Mouse (Mus musculus) brown adipose tissue, adult 24 weeks (tissue): ENCODE results near the gene Nbl1. TPM values are rescaled to one million over a fixed set of nuclear protein-coding genes. Genes with fewer than 3 reads are reported as not detected.

Source experiments
- H3K27ac ChIP-seq: fragments of 200-500 bp; replicated peaks from 2 replicates; pipeline ENCODE4 v1.5.1; 2012; ENCODE audit warnings: low read depth, mild to moderate bottlenecking, low read length
- H3K4me1 ChIP-seq: fragments of 200-500 bp; 2 replicates; pipeline ENCODE4 v1.6.1; 2012; ENCODE audit warnings: low read length, mixed read lengths; ENCODE audit not compliant: control insufficient read depth, insufficient read depth, insufficient read length
- H3K4me3 ChIP-seq: fragments of 200-500 bp; 2 replicates; pipeline ENCODE4 v1.5.1; 2012; ENCODE audit warnings: low read depth, mild to moderate bottlenecking, low read length, moderate library complexity; ENCODE audit not compliant: insufficient read depth
- polyA plus RNA-seq: library from polyadenylated mRNA; stranded (reverse); fragments of >200 nt; gene quantifications from 2 replicates; pipeline ENCODE4 v1.2.4, GENCODE M21; 2012; ENCODE audit not compliant: missing spikeins, insufficient read depth, insufficient read length

The Nbl1 gene
- polyA plus RNA-seq, 1 experiment, result 11.7 TPM

GRCm38 (mm10) chr4:139086984-139087383 lies 5.8 kb downstream of the Nbl1 start:
- no peak overlapping the region for H3K27ac ChIP-seq
- H3K4me1 ChIP-seq, result no peaks in the 10 kb centered on the region
- no peak overlapping the region for H3K4me3 ChIP-seq

GRCm38 (mm10) chr4:139086037-139086436 lies 6.8 kb downstream of the Nbl1 start:
- H3K4me1 ChIP-seq, result no peaks in the 10 kb centered on the region
- no peak overlapping the region for H3K27ac ChIP-seq
- H3K4me3 ChIP-seq, result no peak overlapping the region

- Histone ChIP-seq H3K27ac (no peak overlapping the region), H3K4me1 (no peaks in the 10 kb centered on the region), H3K4me3 (no peak overlapping the region)
Observed at GRCm38 (mm10) chr4:139085337-139085736, 7.5 kb downstream of the Nbl1 start.

DNA sequence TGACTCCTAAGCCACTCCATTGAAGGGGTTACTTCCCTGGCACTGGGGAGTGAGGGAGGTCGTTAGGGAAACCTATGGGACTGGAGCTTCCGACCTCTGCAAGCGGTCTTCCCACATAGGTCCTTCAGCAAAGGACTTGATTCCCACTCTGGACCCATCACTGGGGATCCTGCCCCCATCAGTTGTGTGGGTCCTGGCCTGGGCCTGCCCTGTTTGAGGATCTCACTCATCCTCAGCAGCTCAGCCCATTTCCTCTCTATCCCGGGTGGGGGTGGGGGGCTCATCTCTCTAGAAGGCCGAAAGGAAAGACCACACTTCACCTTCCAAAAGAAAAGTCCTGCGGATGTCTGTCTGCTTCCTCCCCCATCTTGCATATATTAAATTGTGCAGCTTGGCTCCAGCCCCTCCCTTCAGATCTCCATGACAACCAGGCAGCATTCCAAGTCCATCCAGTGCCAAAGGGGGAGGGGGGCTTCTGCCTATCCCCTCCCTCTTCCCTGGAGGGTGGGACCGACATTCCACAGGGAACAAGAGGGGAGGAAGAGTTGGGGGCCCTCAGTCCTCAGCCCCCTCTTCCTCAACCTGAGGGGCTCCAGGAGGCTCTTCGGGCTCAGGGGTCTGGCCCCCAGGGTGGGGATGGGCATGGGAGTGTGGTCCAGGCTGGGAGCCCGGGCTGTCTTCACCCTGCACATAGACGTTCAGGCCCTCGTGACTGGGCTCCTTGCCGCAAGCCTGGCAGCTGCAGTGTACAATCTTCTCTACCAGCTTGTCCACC lies 9.8 kb downstream of the Nbl1 start:
- Histone ChIP-seq H3K27ac (no peak overlapping the region), H3K4me3 (no peak overlapping the region), H3K4me1 (no peaks in the 10 kb centered on the region)

DNA sequence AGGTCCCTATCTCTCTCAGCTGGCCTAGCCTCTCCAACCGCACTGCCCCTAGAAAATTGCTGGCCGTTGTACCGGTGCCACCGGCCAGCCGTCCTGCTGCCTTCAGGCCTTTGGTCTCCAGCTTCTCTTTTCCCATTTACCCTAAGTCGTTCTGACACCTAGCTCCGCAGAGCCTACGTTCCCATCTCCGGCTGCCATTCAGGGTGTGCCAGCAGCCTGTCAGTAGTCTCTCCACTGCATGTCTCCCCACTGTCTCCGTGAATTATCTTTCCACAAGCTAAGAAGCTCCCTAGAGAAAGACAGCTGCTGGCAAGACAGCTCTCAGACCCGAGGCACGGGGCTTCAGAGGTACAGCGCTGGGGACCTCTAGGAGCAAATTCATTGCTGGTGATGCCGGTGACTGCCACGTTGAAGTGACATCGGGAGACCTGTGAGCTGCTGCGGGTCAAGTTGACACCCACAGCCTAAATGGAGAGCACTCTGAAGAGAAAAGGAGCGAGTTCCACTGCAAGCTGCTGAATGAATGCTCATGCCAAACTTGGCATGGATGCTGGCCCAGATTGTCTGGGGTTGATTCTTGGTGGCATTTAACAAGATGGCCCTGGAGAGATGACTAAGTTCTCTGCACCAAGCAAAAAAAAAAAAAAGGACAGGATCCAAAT lies 11.4 kb downstream of the Nbl1 start:
- no peaks in the 10 kb centered on the region for H3K4me1 ChIP-seq

DNA sequence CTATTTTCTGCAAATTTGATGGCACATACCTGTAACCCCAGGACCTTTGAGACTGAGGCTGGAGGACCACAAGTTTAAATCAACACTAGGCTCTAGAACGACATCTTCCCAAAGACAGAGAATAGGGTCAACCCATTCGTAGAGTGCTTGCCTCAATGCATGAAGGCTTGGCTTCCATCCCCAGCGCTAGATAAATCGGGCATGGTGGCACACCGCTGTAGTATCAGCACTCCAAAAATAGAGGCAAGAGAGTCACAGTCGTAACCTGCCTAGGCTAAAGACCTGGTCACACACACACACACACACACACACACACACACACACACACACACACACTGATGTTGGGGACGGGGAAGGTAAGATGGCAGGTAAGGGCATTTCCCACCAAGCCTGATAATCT lies 12.5 kb downstream of the Nbl1 start:
- no peak overlapping the region for H3K4me3 ChIP-seq
- H3K27ac ChIP-seq, result no peak overlapping the region
- H3K4me1 ChIP-seq, result no peaks in the 10 kb centered on the region

More for the DNA sequence above, 11.4 kb downstream of the Nbl1 start:
- no peak overlapping the region for H3K27ac ChIP-seq
- H3K4me3 ChIP-seq, result no peak overlapping the region

GRCm38 (mm10) chr4:139079439-139079838 lies 13.4 kb downstream of the Nbl1 start:
- Histone ChIP-seq H3K4me1 (no peaks in the 10 kb centered on the region), H3K27ac (no peak overlapping the region), H3K4me3 (no peak overlapping the region)

DNA sequence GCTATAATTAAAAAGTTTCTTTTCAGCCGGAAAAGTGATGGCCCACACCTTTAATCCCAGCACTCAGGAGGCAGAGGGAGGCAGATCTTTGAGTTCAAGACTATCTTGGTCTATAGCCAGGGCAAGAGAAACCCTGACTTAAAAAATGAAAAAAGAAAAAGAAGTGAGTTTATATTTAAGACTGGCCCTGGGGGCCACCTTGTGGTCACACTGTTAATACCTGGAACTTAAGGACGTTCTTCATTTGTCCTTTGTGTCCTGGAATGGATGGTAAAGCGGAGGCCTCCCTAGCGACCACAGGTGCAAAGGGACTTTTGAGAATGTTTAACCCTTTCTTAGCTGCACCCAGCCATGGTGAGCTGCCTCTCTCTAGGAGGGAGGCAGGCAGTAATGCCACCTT lies 14.1 kb downstream of the Nbl1 start:
- no peaks in the 10 kb centered on the region for H3K4me1 ChIP-seq
- no peak overlapping the region for H3K27ac ChIP-seq
- no peak overlapping the region for H3K4me3 ChIP-seq

GRCm38 (mm10) chr4:139078313-139078712 lies 14.5 kb downstream of the Nbl1 start:
- Histone ChIP-seq H3K4me1 (no peaks in the 10 kb centered on the region), H3K27ac (no peak overlapping the region), H3K4me3 (no peak overlapping the region)

- no peak overlapping the region for H3K4me3 ChIP-seq
- no peaks in the 10 kb centered on the region for H3K4me1 ChIP-seq
- no peak overlapping the region for H3K27ac ChIP-seq
Observed at GRCm38 (mm10) chr4:139075915-139076314, 16.9 kb downstream of the Nbl1 start.

DNA sequence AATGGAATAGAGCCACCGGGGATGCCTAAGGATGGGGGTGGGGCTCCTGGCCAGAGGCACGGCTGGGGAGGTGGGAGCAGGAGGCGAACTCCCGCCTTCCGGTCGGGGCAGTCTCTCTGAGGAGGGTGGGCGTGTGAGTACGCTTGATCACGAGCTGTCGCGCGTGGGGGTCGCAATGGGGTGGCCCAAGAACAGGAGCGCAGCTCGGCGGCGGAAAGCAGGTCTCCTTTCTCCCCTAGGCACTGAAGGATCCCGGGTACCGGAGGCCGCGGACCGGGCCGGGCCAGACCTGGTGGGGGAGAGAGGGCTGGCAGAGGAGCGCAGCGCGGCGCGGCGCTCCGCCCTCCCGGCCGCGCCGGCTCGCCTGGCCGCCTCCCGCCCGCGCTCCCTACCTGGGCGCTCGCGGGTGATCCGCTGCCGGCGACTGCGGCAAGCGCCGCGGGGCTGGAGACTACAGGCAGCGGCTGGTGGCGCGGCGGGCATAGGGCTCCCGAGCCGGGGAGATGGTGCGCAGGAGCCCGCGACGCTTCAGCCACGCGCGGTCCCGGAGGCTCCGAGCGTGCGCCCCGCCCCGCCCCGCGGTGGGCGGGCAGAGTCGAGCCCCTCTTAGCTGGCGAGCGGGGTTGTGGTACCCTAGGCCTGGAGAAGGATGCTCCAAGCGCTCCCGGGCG lies 17.6 kb downstream of the Nbl1 start, which contains the start of gene Htr6:
Gene Htr6 (minus strand): TSS at position 530 of the 671 bp plus-strand sequence.
- Histone ChIP-seq H3K27ac (no peak within 1 kb of the TSS), H3K4me1 (no peaks in the 10 kb centered on the region), H3K4me3 (peak within 1 kb of the TSS; percentile 34)

DNA sequence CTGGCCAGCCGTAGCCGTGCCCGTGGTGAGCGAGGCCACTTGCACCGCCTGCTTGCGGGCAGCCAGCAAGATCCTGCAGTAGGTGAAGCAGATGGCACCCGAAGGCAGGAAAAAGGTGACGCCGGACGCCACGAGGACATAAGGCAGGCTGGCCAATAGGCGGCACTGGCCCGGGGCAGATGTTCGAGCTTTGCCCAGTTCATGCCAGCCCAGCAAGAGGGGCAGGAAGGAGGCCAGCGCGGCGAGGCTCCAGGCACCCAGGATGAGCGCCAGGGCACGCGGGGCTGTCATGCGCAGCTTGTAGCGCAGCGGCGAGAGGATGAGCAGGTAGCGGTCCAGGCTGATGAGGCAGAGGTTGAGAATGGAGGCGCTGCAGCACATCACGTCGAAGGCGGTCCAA lies 18.7 kb downstream of the Nbl1 start:
- Histone ChIP-seq H3K27ac (no peak overlapping the region), H3K4me1 (no peaks in the 10 kb centered on the region), H3K4me3 (peak overlapping the region; percentile 34; the same call in 1 of the 2 replicates)

GRCm38 (mm10) chr4:139068287-139068686 lies 24.5 kb downstream of the Nbl1 start:
- H3K27ac ChIP-seq, result no peak overlapping the region
- H3K4me1 ChIP-seq, result no peaks in the 10 kb centered on the region
- no peak overlapping the region for H3K4me3 ChIP-seq

DNA sequence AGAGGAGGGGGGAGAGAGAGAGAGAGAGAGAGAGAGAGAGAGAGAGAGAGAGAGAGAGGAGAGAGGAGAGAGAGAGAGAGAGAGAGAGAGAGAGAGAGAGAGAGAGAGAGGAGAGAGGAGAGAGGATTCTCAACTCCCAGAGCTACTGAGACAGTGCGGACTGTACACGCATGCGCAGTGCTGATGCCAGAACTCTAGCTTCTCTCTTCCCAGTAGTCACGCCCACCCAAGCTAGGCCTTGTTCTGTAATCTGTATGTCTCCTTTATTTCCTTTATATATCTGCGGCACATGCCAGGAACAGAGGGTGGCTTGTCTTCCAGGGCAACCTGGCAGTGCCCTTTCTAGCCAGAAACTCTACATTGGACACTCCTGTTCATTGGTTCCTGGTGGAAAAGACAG lies 28.0 kb downstream of the Nbl1 start:
- Histone ChIP-seq H3K4me1 (no peaks in the 10 kb centered on the region), H3K27ac (no peak overlapping the region), H3K4me3 (no peak overlapping the region)

DNA sequence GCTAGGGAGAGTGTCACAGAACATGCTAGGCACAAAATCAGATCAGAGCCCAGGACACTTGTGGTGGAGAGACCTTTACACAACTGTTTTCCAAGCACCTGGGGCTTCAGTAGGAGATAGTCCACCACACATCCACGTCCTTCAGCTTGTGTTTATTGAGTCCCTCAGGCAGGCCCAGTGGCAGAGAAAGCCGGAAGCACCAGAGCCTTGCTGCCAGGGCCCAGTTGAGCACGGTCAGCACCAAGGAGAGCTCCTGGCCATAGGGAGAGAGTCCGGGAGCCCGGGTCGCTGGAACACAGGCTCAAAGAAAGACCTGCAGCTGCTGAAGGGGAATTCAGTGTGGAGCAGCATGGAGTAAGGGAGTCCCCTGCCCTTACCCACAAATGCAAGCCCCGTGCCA lies 33.2 kb downstream of the Nbl1 start:
- Histone ChIP-seq H3K4me1 (no peaks in the 10 kb centered on the region), H3K27ac (no peak overlapping the region), H3K4me3 (no peak overlapping the region)
